Mouse (Mus musculus) left cerebral cortex, adult 11 months (tissue): ENCODE data around the gene Ghitm.

Source experiments
- DNase-seq: peaks from one replicate; pipeline ENCODE4 v3.0.0; 2022; ENCODE audit warnings: low spot score

Ghitm gene

GRCm38 (mm10) chr14:37104747-37105146 lies 30.3 kb downstream of the Ghitm start:
- no peak for DNase-seq

GRCm38 (mm10) chr14:37102484-37102883 lies 32.6 kb downstream of the Ghitm start:
- no peak for DNase-seq

GRCm38 (mm10) chr14:37101531-37101930 lies 33.5 kb downstream of the Ghitm start:
- DNase-seq: no peak

- DNase-seq: peak; percentile 17
Measured at GRCm38 (mm10) chr14:37097956-37098530, 37.0 kb downstream of the Ghitm start, which contains the start of gene Cdhr1. Gene Cdhr1, minus strand, starts transcription at chr14:37098347.

- DNase-seq: no peak
Measured at GRCm38 (mm10) chr14:37095556-37095955, 39.5 kb downstream of the Ghitm start.

GRCm38 (mm10) chr14:37094436-37094835 lies 40.6 kb downstream of the Ghitm start:
- no peak for DNase-seq

GRCm38 (mm10) chr14:37083755-37084154 lies 51.3 kb downstream of the Ghitm start:
- no peak for DNase-seq

- no peak for DNase-seq
Measured at GRCm38 (mm10) chr14:37080724-37081123, 54.3 kb downstream of the Ghitm start.
